Comparison of ENCODE assay signal across 8 mouse cellular contexts in genomic region chr19:33222595-33223223, GRCm38 (mm10).
DNase-seq lines count a peak whose midpoint lies in the region; ATAC-seq and TF ChIP-seq lines count a peak whose summit lies in the region.

No protein-coding gene starts in this region.

- H3K4me2 ChIP-seq in hindbrain, embryonic 16.5 days (ENCODE audit: low read length), result no peak overlapping the region
- H3K4me2 ChIP-seq in hindbrain, postnatal 0 days (ENCODE audit: low read depth, low read length), result no peak overlapping the region
- peak overlapping the region; percentile 12 for H3K4me2 ChIP-seq in midbrain, embryonic 12.5 days (replicated peaks)

- 51% methylated on average over 12 of the region's 12 CpGs for WGBS in hindbrain, embryonic 16.5 days
- WGBS in hindbrain, postnatal 0 days, result 41% methylated on average over 12 of the region's 12 CpGs
- WGBS in midbrain, embryonic 12.5 days, result 19% methylated on average over 12 of the region's 12 CpGs
- 5% methylated on average over 12 of the region's 12 CpGs for WGBS in thymus, adult 2 months

- DNase-seq in hindbrain, postnatal 0 days (ENCODE audit: low spot score), result no peak
- DNase-seq in kidney, adult 11 months, result peak; percentile 12
- DNase-seq in thymus, adult 2 months, result peak; percentile 62
- no peak for DNase-seq in adrenal gland, adult 8-10 months
- no peak for DNase-seq in cerebellum, adult 9-10 months
- DNase-seq in adrenal gland, adult 18-20 months (ENCODE audit: low spot score in 2 of 2), result no peak

- H3K27me3 ChIP-seq in hindbrain, embryonic 16.5 days (replicated peaks; ENCODE audit: control insufficient read depth, insufficient read depth, low read length), result no peaks in the 10 kb centered on the region
- no peaks in the 10 kb centered on the region for H3K27me3 ChIP-seq in hindbrain, postnatal 0 days (ENCODE audit: insufficient read depth, low read length)
- H3K27me3 ChIP-seq in midbrain, embryonic 12.5 days, result peaks cover 9% of the 10 kb centered on the region; the same call in 1 of the 2 replicates
- H3K27me3 ChIP-seq in thymus, adult 2 months (ENCODE audit: control insufficient read depth, insufficient read depth, low read length), result no peaks in the 10 kb centered on the region

- no peaks in the 10 kb centered on the region for H3K9me3 ChIP-seq in hindbrain, embryonic 16.5 days (ENCODE audit: control insufficient read depth, low read length)
- no peaks in the 10 kb centered on the region for H3K9me3 ChIP-seq in hindbrain, postnatal 0 days (ENCODE audit: low read length)
- no peaks in the 10 kb centered on the region for H3K9me3 ChIP-seq in midbrain, embryonic 12.5 days

- no peak overlapping the region for H3K9ac ChIP-seq in hindbrain, embryonic 16.5 days (ENCODE audit: low read depth, low read length)
- no peak overlapping the region for H3K9ac ChIP-seq in hindbrain, postnatal 0 days (replicated peaks; ENCODE audit: low read length)
- H3K9ac ChIP-seq in midbrain, embryonic 12.5 days (replicated peaks), result no peak overlapping the region; the same call in 1 of the 2 replicates

- H3K4me3 ChIP-seq in hindbrain, embryonic 16.5 days (ENCODE audit: low read length), result no peak overlapping the region
- no peak overlapping the region for H3K4me3 ChIP-seq in hindbrain, postnatal 0 days (ENCODE audit: low read length)
- H3K4me3 ChIP-seq in midbrain, embryonic 12.5 days, result no peak overlapping the region
- peak overlapping the region; percentile 19 for H3K4me3 ChIP-seq in thymus, adult 2 months (ENCODE audit: control insufficient read depth, insufficient read depth, low read length)

- TF ChIP-seq POLR2A in thymus, adult 2 months (IDR thresholded peaks at IDR 0.05; ENCODE audit: control insufficient read depth, extremely low read depth, insufficient read depth, low read length, poor library complexity), result 0 out of 2 replicates have a peak, but pooled peaks have one; percentile 29

- no peak for TF ChIP-seq CTCF in hindbrain, postnatal 0 days (IDR thresholded peaks at IDR 0.05; ENCODE audit: low read depth)
- no peak for TF ChIP-seq CTCF in thymus, adult 2 months (IDR thresholded peaks at IDR 0.05; ENCODE audit: borderline replicate concordance, control insufficient read depth, extremely low read depth, insufficient read depth, low read length, poor library complexity)

- 0 out of 2 replicates have a peak, but pooled peaks have one; percentile 3 for ATAC-seq in hindbrain, embryonic 16.5 days
- ATAC-seq in hindbrain, postnatal 0 days, result no peak
- peak; percentile 56; the same call in 1 of the 2 replicates for ATAC-seq in midbrain, embryonic 12.5 days (ENCODE audit: low FRiP score, low read depth)

- no peak overlapping the region for H3K27ac ChIP-seq in hindbrain, embryonic 16.5 days (ENCODE audit: low read depth, low read length)
- no peak overlapping the region for H3K27ac ChIP-seq in hindbrain, postnatal 0 days
- H3K27ac ChIP-seq in midbrain, embryonic 12.5 days (replicated peaks), result no peak overlapping the region
- H3K27ac ChIP-seq in thymus, adult 2 months (ENCODE audit: control insufficient read depth, insufficient read depth, low read length), result peak overlapping the region; percentile 98

- peaks cover 12% of the 10 kb centered on the region for H3K4me1 ChIP-seq in hindbrain, embryonic 16.5 days (ENCODE audit: control insufficient read depth, insufficient read depth, low read depth, low read length)
- peaks cover 5% of the 10 kb centered on the region; the same call in 1 of the 2 replicates for H3K4me1 ChIP-seq in hindbrain, postnatal 0 days (ENCODE audit: insufficient read depth, low read length)
- peaks cover 22% of the 10 kb centered on the region for H3K4me1 ChIP-seq in midbrain, embryonic 12.5 days
- peaks cover 39% of the 10 kb centered on the region for H3K4me1 ChIP-seq in thymus, adult 2 months (replicated peaks; ENCODE audit: control insufficient read depth, insufficient read depth, low read length)

- no peaks in the 10 kb centered on the region for H3K36me3 ChIP-seq in hindbrain, embryonic 16.5 days (ENCODE audit: control insufficient read depth, insufficient read depth, low read length)
- no peaks in the 10 kb centered on the region for H3K36me3 ChIP-seq in hindbrain, postnatal 0 days (ENCODE audit: insufficient read depth, low read length)
- H3K36me3 ChIP-seq in midbrain, embryonic 12.5 days, result no peaks in the 10 kb centered on the region
- no peaks in the 10 kb centered on the region for H3K36me3 ChIP-seq in thymus, adult 2 months (ENCODE audit: control insufficient read depth, insufficient read depth, low read length)

Comparison
In these comparisons a context has a peak if more than half of its experiments do, and no peak if none do; other contexts are left out.
1. DNase-seq: peak in kidney, adult 11 months (single experiment) and thymus, adult 2 months (single experiment); none in hindbrain, postnatal 0 days (single experiment), adrenal gland, adult 8-10 months (single experiment), cerebellum, adult 9-10 months (single experiment) and adrenal gland, adult 18-20 months (0 of 2).